Mouse (Mus musculus): ENCODE measurements at regions not wholly inside any gene's neighbourhood (a gene's known extent, or its start where the extent isn't known, plus 50 kb on each side); places are given as distances from the start of the nearest gene placed in this dataset.

- no peak for DNase-seq (ENCODE audit: low spot score in 2 of 2)
Observed at GRCm38 (mm10) chr13:101433162-101433561, 334.9 kb downstream of the Pik3r1 start.

GRCm38 (mm10) chr13:101427426-101428221, 340.4 kb downstream of the Pik3r1 start:
- DNase-seq (ENCODE audit: low spot score in 2 of 2) = no peak

- no peak for DNase-seq (ENCODE audit: low spot score in 2 of 2)
Observed at GRCm38 (mm10) chr13:101426461-101426860, 341.6 kb downstream of the Pik3r1 start.

- no peak for DNase-seq (ENCODE audit: low spot score in 2 of 2)
Observed at GRCm38 (mm10) chr13:101422082-101422481, 345.9 kb downstream of the Pik3r1 start.

- DNase-seq (ENCODE audit: low spot score in 2 of 2) = no peak
Observed at GRCm38 (mm10) chr13:101419457-101420025, 348.5 kb downstream of the Pik3r1 start.

GRCm38 (mm10) chr13:101418272-101418671, 349.7 kb downstream of the Pik3r1 start:
- no peak for DNase-seq (ENCODE audit: low spot score in 2 of 2)

GRCm38 (mm10) chr13:101408885-101409284, 359.1 kb downstream of the Pik3r1 start:
- no peak for DNase-seq (ENCODE audit: low spot score in 2 of 2)

GRCm38 (mm10) chr13:101407633-101408032, 360.4 kb downstream of the Pik3r1 start:
- no peak for DNase-seq (ENCODE audit: low spot score in 2 of 2)

GRCm38 (mm10) chr13:101373581-101374189, 394.3 kb downstream of the Pik3r1 start:
- no peak for DNase-seq (ENCODE audit: low spot score in 2 of 2)

- no peak for DNase-seq (ENCODE audit: low spot score in 2 of 2)
Observed at GRCm38 (mm10) chr13:101371906-101372305, 396.1 kb downstream of the Pik3r1 start.

- DNase-seq (ENCODE audit: low spot score in 2 of 2) = no peak
Observed at GRCm38 (mm10) chr13:101368170-101368569, 399.8 kb downstream of the Pik3r1 start.

- no peak for DNase-seq (ENCODE audit: low spot score in 2 of 2)
Observed at GRCm38 (mm10) chr13:101355363-101355762, 412.7 kb downstream of the Pik3r1 start.

- no peak for DNase-seq (ENCODE audit: low spot score in 2 of 2)
Observed at GRCm38 (mm10) chr13:101351123-101351522, 416.9 kb downstream of the Pik3r1 start.

- DNase-seq (ENCODE audit: low spot score in 2 of 2) = no peak
Observed at GRCm38 (mm10) chr13:101349354-101349753, 418.7 kb downstream of the Pik3r1 start.

- DNase-seq (ENCODE audit: low spot score in 2 of 2) = no peak
Observed at GRCm38 (mm10) chr13:101338280-101338872, 429.6 kb downstream of the Pik3r1 start.

GRCm38 (mm10) chr13:101318621-101319020, 449.4 kb downstream of the Pik3r1 start:
- DNase-seq (ENCODE audit: low spot score in 2 of 2) = no peak

GRCm38 (mm10) chr13:101316336-101316735, 451.7 kb downstream of the Pik3r1 start:
- no peak for DNase-seq (ENCODE audit: low spot score in 2 of 2)

- no peak for DNase-seq (ENCODE audit: low spot score in 2 of 2)
Observed at GRCm38 (mm10) chr13:101314040-101314439, 454.0 kb downstream of the Pik3r1 start.

GRCm38 (mm10) chr13:101311634-101312314, 456.2 kb downstream of the Pik3r1 start:
- DNase-seq (ENCODE audit: low spot score in 2 of 2) = no peak

- no peak for DNase-seq (ENCODE audit: low spot score in 2 of 2)
Observed at GRCm38 (mm10) chr13:101308724-101309123, 459.3 kb downstream of the Pik3r1 start.

- DNase-seq (ENCODE audit: low spot score in 2 of 2) = no peak
Observed at GRCm38 (mm10) chr13:101305695-101306413, 462.2 kb downstream of the Pik3r1 start.

All from spleen, postnatal 14 days (tissue).